Mouse (Mus musculus): ENCODE measurements around the gene Klf2.

DNA sequence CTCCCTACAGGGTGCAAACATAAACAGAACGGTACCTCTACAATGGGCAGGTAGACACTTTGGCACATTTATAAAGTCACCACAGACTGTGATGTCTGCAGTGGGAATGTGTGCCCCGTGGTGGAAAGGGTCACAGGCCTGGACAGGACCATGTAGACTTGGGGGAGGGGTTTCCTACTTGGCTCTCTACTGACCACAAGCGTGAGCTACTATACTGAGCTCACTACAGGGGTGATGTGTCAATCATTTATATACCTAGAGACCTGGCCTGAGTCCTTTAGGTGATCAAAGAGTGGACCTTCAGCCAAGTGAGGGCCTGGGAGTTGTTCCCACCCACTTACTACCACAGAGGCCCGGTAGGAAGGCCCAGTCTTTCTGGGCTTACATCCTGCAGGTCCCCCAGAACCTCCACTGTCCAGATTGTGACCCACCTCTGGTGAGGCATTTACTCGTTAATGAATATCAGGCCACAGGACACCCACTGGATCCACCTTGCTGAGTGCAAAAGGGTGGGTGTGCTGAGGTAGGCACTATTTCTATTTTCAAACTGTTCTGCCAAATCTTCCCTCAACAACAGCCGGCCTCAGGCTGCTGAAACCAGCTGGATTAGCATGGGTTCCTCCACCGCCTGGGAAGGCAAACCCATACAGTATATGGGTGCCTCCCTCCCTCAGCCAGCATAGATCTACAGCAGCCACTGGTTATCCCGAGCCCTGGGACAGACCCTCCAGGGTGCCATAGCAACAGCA, 34.3 kb downstream of the Klf2 start:
- no peak for TF ChIP-seq CTCF (IDR thresholded peaks at IDR 0.05; ENCODE audit: low read depth, low read length)
- no peak for TF ChIP-seq GATA1 (IDR thresholded peaks at IDR 0.05; ENCODE audit: borderline replicate concordance, low read length)
- no peak for TF ChIP-seq POLR2AphosphoS5 (IDR thresholded peaks at IDR 0.05; ENCODE audit: insufficient replicate concordance, low read depth, low read length)
- no peak for TF ChIP-seq TAL1 (conservative IDR thresholded peaks at IDR 0.05; ENCODE audit: low read depth, low read length)
- TF ChIP-seq GATA2 (IDR thresholded peaks at IDR 0.05; ENCODE audit: borderline replicate concordance, low read depth, low read length), result no peak

Measured in G1E (cell line).